Mouse (Mus musculus) forebrain, postnatal 0 days (tissue): ENCODE measurements around the gene Clba1. TPM values are rescaled to one million over a fixed set of nuclear protein-coding genes. Genes with fewer than 3 reads are reported as not detected.
"Not testable (repeated sequence)": the region's sequence is repeated elsewhere in the genome, so short reads cannot be mapped to it uniquely, and the experiment has no call there.

Experiments used
- ATAC-seq: fragments of 200-750 bp; cut with Nextera tagmentation; 2 replicates; pipeline ENCODE4 v1.8.0; 2017; ENCODE audit warnings: mild to moderate bottlenecking, moderate library complexity
- DNase-seq: peaks from one replicate; pipeline ENCODE4 v3.0.0-alpha.2; 2015
- H3K27ac ChIP-seq: fragments of 300-500 bp; sonication (generic); 2 replicates; pipeline ENCODE4 v1.5.1; 2014; ENCODE audit warnings: low read depth, mild to moderate bottlenecking, antibody characterized with exemption, low read length, moderate library complexity, mixed read lengths
- H3K27me3 ChIP-seq: fragments of 300-500 bp; sonication (generic); 2 replicates; pipeline ENCODE4 v1.6.1; 2014; ENCODE audit warnings: mild to moderate bottlenecking, low read length, mixed read lengths; ENCODE audit not compliant: insufficient read depth
- H3K36me3 ChIP-seq: fragments of 300-500 bp; sonication (generic); 2 replicates; pipeline ENCODE4 v1.6.1; 2014; ENCODE audit warnings: mild to moderate bottlenecking, moderate library complexity; ENCODE audit not compliant: insufficient read depth
- H3K4me1 ChIP-seq: fragments of 300-500 bp; sonication (generic); 2 replicates; pipeline ENCODE4 v1.6.1; 2014; ENCODE audit warnings: antibody characterized with exemption; ENCODE audit not compliant: insufficient read depth
- H3K4me2 ChIP-seq: fragments of 300-500 bp; sonication (generic); 2 replicates; pipeline ENCODE4 v1.6.1; 2014; ENCODE audit warnings: low read depth, mild to moderate bottlenecking, moderate library complexity
- H3K4me3 ChIP-seq: fragments of 300-500 bp; sonication (generic); 2 replicates; pipeline ENCODE4 v1.5.1; 2014; ENCODE audit warnings: low read depth, low read length, mixed read lengths
- H3K9ac ChIP-seq: fragments of 300-500 bp; sonication (generic); 2 replicates; pipeline ENCODE4 v1.6.1; 2014; ENCODE audit warnings: mild to moderate bottlenecking
- H3K9me3 ChIP-seq: fragments of 300-500 bp; sonication (generic); 2 replicates; pipeline ENCODE4 v1.6.1; 2016; ENCODE audit warnings: low read length
- CTCF ChIP-seq: sonication (generic); IDR thresholded peaks from 2 replicates; pipeline ENCODE4 v1.5.1; 2016; ENCODE audit warnings: antibody characterized with exemption, control low read depth, low read depth
- WGBS: fragments of 180-500 bp; shearing (Covaris S2); extraction: QIAGEN DNeasy Blood & Tissue Kit; methylation state at CpG from one replicate; pipeline ENCODE4 v1.1.7; 2014; 5-methylcytosine and 5-hydroxymethylcytosine counted together
- polyA plus RNA-seq: library from polyadenylated mRNA; unstranded; fragments of >200 nt; fragmentation: Nextera tagmentation; extraction: Ambion mirVana; gene quantifications from 2 replicates; pipeline ENCODE4 v1.2.1, GENCODE M21; 2015
- total RNA-seq: library from RNA; depleted of rRNA; stranded (reverse); fragments of >200 nt; gene quantifications from 2 replicates; pipeline ENCODE4 v1.2.3, GENCODE M21; 2014

Gene Clba1
- total and polyA plus RNA-seq, 2 experiments from 2014 or later: 19.5 to 26.1 TPM

DNA sequence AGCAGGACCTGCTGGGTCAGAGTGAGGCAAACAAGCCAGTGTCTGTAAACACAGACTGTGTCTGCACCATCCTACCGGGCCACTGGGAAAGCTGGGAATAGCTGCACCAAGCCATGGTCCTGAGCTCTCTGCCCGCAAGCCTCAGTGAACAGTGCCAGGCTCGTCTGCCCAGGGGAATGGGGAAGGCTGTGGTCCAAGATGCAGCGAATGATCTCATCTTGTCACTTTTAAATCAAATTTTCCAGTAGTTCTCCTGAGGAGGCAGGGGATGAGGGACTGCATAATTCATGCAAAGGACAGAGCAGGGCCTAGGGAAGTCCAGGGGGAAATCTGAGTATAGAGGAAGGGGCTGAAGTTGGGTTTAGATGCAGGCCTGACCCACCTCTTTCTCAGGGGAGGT, 941 bp upstream of the Clba1 start:
- Histone ChIP-seq H3K27me3 (no peaks in the 10 kb centered on the region), H3K36me3 (peaks cover 5% of the 10 kb centered on the region; the same call in 1 of the 2 replicates), H3K9me3 (no peaks in the 10 kb centered on the region), H3K4me1 (peaks cover 13% of the 10 kb centered on the region; the same call in 1 of the 2 replicates), H3K4me3 (no peak overlapping the region), H3K27ac (0 out of 2 replicates have a peak overlapping the region, but pooled peaks have one; percentile 82), H3K9ac (0 out of 2 replicates have a peak overlapping the region, but pooled peaks have one; percentile 68), H3K4me2 (no peak overlapping the region)
- TF ChIP-seq CTCF: no peak
- DNase-seq: no peak
- WGBS: 86% methylated on average over 4 of the region's 4 CpGs
- no peak for ATAC-seq

DNA sequence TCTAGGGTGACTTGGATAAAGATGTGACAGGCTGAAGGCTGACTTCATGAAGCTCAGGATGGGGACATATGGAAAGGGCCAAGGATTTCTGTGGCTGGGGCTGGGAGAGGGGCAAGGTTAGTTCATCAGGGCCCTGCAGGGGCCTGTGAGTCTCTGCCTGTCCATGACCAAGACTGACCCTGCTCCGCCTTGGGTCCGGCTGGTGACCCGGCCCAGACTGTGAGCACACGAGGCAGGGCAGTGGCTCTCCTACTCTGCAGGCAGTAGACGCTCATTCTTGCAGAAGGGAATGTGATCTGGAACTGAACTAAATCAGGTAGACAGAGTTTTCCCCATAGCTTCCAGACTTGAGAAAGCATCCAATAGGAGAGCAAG, 538 bp upstream of the Clba1 start:
- no peaks in the 10 kb centered on the region for H3K27me3 ChIP-seq
- peaks cover 13% of the 10 kb centered on the region; the same call in 1 of the 2 replicates for H3K4me1 ChIP-seq
- DNase-seq (no peak), ATAC-seq (no peak)
- no peaks in the 10 kb centered on the region for H3K9me3 ChIP-seq
- peak overlapping the region; percentile 63 for H3K4me3 ChIP-seq
- 56% methylated on average over 5 of the region's 5 CpGs for WGBS
- peak overlapping the region; percentile 68 for H3K9ac ChIP-seq
- H3K27ac ChIP-seq: peak overlapping the region; percentile 82
- peak overlapping the region; percentile 97 for H3K4me2 ChIP-seq
- H3K36me3 ChIP-seq: peaks cover 5% of the 10 kb centered on the region; the same call in 1 of the 2 replicates
- no peak for TF ChIP-seq CTCF

DNA sequence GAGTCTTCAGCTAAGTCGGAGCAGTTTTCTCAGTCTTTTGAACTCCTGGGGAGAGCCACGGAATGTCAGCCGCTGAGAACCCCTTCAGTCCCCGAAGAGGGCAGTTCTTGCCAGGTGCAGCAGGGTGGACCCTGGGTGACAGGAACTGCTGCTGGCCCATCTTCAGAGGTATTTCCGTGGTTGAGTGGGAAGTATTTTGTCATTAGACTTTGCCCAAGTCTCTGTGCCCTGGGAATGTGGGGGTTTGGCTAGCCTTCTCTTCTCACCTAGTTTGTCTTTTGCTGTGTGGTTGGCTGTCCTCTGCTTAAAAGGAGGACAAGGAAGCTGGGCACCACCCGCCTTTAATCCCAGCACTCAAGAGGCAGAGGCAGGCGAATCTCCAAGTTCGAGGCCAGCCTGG, 904 bp downstream of the Clba1 start:
- ATAC-seq: no peak
- Histone ChIP-seq H3K36me3 (peaks cover 17% of the 10 kb centered on the region), H3K9ac (peak overlapping the region; percentile 68), H3K4me1 (peaks cover 13% of the 10 kb centered on the region; the same call in 1 of the 2 replicates), H3K4me3 (peak overlapping the region; percentile 63), H3K27ac (no peak overlapping the region), H3K9me3 (no peaks in the 10 kb centered on the region), H3K4me2 (peak overlapping the region; percentile 97), H3K27me3 (no peaks in the 10 kb centered on the region)
- TF ChIP-seq CTCF: no peak
- DNase-seq: no peak
- WGBS: 24% methylated on average over 8 of the region's 8 CpGs

DNA sequence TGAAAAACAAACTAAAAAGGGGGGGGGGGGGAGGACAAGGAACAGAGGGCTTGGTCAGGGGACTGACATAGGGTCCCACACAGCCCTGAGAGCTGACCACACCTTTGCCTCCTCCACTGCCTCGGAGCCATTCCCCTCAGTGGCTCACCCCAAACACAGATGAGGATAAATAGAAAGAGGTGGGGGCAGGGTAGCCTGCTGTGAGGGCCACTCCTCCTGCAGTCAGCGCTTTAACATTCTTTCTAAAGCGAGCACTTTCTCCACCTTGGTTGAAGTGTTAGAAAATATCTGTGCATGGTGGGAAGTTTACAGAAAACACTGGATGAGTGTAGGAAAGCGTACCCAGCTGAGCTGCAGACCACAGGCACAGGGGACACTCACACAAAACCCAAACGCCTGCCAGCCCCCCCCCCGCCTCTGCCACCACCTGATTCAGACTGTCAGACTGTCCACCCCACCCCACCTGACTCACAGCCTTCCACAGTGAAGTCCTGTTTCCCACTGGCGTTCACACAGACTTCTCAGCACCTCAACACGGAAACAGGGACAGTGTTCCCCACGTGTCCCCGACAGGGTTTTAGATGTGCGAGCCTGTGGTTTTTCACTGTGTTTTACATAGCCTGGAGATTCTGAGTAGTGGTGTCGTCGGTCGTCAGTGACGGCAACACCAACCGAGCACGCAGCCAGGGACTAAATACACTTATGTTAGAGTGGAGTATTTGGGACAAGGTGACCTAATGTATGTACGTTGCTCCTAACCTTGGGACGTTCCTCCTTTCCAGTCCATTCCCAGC, 1.6 kb downstream of the Clba1 start:
- Histone ChIP-seq H3K9ac (no peak overlapping the region), H3K36me3 (peaks cover 24% of the 10 kb centered on the region), H3K4me2 (peak overlapping the region; percentile 97), H3K4me1 (peaks cover 13% of the 10 kb centered on the region; the same call in 1 of the 2 replicates), H3K9me3 (no peaks in the 10 kb centered on the region), H3K27me3 (no peaks in the 10 kb centered on the region), H3K4me3 (no peak overlapping the region), H3K27ac (no peak overlapping the region)
- DNase-seq: no peak
- no peak for TF ChIP-seq CTCF
- ATAC-seq: no peak
- 64% methylated on average over 19 of the region's 19 CpGs for WGBS

DNA sequence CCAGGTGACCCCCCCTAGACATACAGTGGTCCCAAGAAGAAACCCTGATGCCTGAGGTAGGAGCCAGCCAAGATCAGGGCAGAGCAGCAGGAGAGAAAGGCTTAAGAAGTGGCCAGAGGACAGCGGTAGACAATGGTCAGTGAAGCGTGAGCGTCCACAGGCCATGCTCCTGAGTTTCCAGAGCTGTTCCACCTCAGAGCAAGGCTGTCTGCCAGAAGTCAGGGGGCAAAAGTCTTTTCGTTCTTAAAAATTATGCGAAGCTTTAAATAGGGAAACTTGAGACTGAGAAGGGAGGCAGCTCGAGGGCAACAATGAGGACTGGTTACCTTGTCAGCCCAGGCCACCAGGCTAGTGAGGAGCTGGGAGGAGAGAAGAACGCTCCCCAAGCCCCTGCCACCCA, 4.6 kb downstream of the Clba1 start:
- Histone ChIP-seq H3K27ac (no peak overlapping the region), H3K9me3 (no peaks in the 10 kb centered on the region), H3K4me2 (no peak overlapping the region), H3K9ac (no peak overlapping the region), H3K4me1 (peaks cover 10% of the 10 kb centered on the region; the same call in 1 of the 2 replicates), H3K36me3 (peaks cover 33% of the 10 kb centered on the region), H3K4me3 (no peak overlapping the region), H3K27me3 (no peaks in the 10 kb centered on the region)
- ATAC-seq (no peak), DNase-seq (no peak)
- 89% methylated on average over 7 of the region's 7 CpGs for WGBS
- TF ChIP-seq CTCF: no peak

DNA sequence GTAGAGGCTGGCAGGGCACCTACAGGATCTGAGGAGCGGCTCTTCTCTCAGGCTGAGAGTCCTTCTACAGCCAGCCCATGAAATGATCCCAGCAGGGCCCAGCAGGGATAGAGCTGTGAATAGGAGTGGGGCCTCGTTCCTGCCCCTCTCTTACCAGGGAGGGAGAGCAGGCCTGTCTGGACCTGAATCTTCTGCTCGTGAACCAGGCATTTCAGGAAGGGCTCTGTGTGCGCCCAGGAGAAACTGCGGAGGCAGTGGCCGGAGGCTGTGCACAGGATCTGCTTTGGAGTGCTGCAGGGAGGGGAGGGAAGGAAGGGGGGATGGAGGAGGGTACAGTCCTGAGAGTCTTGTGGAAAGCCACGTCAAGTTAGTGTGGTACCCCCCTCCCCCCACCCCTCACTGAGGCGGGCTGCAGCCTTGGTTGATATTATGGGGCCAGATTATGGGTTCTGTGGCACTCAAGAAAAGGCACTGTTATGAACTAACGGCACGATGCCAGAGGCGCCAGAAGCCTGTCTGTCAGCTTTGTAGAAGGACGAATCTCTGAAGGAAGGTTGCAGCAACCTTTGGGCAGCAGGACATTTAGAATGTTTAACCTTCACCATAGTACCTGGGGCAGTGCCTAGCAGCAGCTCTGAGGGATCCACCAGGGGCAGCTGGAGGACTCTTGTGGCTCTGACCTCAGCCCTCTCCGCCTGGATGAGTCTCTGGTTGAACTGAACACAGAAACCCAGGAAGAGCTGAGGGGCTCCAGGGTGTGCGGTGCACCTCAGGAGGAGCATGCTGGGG, 6.1 kb downstream of the Clba1 start:
- no peak for TF ChIP-seq CTCF
- Histone ChIP-seq H3K9ac (no peak overlapping the region), H3K4me1 (0 out of 2 replicates have a peak, but pooled peaks cover 4% of the 10 kb centered on the region), H3K36me3 (peaks cover 48% of the 10 kb centered on the region), H3K9me3 (no peaks in the 10 kb centered on the region), H3K4me3 (no peak overlapping the region), H3K27me3 (no peaks in the 10 kb centered on the region), H3K27ac (no peak overlapping the region), H3K4me2 (no peak overlapping the region)
- 74% methylated on average over 14 of the region's 14 CpGs for WGBS
- ATAC-seq: no peak
- no peak for DNase-seq

DNA sequence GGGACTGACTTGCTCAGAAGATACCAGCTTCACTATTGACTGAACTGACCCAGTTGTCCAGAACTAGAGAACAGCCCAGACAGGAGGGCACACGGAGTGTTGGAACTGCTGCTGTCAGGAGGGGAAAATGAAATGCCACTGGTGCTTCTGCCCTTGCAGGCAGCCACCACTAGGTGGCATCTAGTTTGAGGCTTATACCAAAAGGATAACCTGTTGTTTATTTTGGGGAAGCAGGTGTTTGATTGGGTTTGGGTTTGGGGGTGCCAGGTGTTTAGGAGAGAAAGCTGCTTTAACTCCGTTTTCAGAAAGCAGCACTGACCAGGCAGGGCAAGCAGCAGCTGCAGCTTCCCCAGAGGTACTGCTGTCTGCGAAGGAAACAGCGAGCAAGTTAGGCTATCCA, 7.6 kb downstream of the Clba1 start:
- no peaks in the 10 kb centered on the region for H3K27me3 ChIP-seq
- no peaks in the 10 kb centered on the region for H3K9me3 ChIP-seq
- no peak overlapping the region for H3K27ac ChIP-seq
- peak; percentile 86 for TF ChIP-seq CTCF
- peak; percentile 60 for DNase-seq
- ATAC-seq: no peak
- no peaks in the 10 kb centered on the region for H3K4me1 ChIP-seq
- H3K4me2 ChIP-seq: no peak overlapping the region
- no peak overlapping the region for H3K4me3 ChIP-seq
- no peak overlapping the region for H3K9ac ChIP-seq
- H3K36me3 ChIP-seq: peaks cover 60% of the 10 kb centered on the region
- WGBS: 56% methylated on average over 4 of the region's 4 CpGs

DNA sequence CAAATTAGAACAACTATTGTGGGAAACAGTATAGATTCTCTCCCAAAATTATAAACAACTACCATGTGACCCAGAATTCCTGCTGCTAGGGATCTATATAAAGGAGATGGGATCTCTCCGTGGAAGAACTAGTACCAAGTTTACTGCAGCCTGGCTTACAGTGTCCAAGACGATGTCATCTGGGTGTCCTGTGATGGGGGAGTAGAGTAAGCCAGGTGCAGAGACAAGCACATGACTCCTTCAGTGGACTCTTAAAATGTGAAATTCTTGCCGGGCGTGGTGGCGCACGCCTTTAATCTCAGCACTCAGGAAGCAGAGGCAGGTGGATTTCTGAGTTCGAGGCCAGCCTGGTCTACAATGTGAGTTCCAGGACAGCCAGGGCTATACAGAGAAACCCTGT, 8.1 kb downstream of the Clba1 start:
- WGBS: 80% methylated on average over 7 of the region's 7 CpGs
- not testable (repeated sequence) for H3K27me3 ChIP-seq, H3K9me3 ChIP-seq, H3K27ac ChIP-seq, H3K9ac ChIP-seq, ATAC-seq, H3K4me3 ChIP-seq, H3K4me1 ChIP-seq, DNase-seq, H3K4me2 ChIP-seq
- peaks cover 66% of the 10 kb centered on the region for H3K36me3 ChIP-seq
